Mouse (Mus musculus) midbrain, embryonic 16.5 days (tissue): ENCODE measurements around the gene Slc35e3. TPM values are rescaled to one million over a fixed set of nuclear protein-coding genes. Genes with fewer than 3 reads are reported as not detected.

Source experiments
- ATAC-seq: fragments of 200-750 bp; cut with Nextera tagmentation; 2 replicates; pipeline ENCODE4 v1.8.0; 2017; ENCODE audit warnings: moderate TSS enrichment
- H3K27ac ChIP-seq: fragments of 300-500 bp; sonication (generic); 2 replicates; pipeline ENCODE4 v1.5.1; 2014; ENCODE audit warnings: mild to moderate bottlenecking, low read length, mixed read lengths
- H3K27me3 ChIP-seq: fragments of 300-500 bp; sonication (generic); 2 replicates; pipeline ENCODE4 v1.6.1; 2014; ENCODE audit warnings: low read depth, low read length, mixed read lengths; ENCODE audit not compliant: control insufficient read depth, insufficient read depth
- H3K36me3 ChIP-seq: fragments of 300-500 bp; sonication (generic); 2 replicates; pipeline ENCODE4 v1.6.1; 2014; ENCODE audit warnings: mild to moderate bottlenecking, low read length, moderate library complexity, mixed read lengths; ENCODE audit not compliant: control insufficient read depth, insufficient read depth
- H3K4me1 ChIP-seq: fragments of 300-500 bp; sonication (generic); 2 replicates; pipeline ENCODE4 v1.6.1; 2014; ENCODE audit warnings: mild to moderate bottlenecking, low read length, mixed read lengths; ENCODE audit not compliant: control insufficient read depth, insufficient read depth
- H3K4me2 ChIP-seq: fragments of 300-500 bp; sonication (generic); 2 replicates; pipeline ENCODE4 v1.6.1; 2014; ENCODE audit warnings: mild to moderate bottlenecking, low read length, mixed read lengths
- H3K4me3 ChIP-seq: fragments of 300-500 bp; sonication (generic); 2 replicates; pipeline ENCODE4 v1.5.1; 2014; ENCODE audit warnings: low read depth, mild to moderate bottlenecking, low read length, moderate library complexity, mixed read lengths
- H3K9ac ChIP-seq: fragments of 300-500 bp; sonication (generic); 2 replicates; pipeline ENCODE4 v1.6.1; 2014; ENCODE audit warnings: low read depth, low read length, mixed read lengths
- H3K9me3 ChIP-seq: fragments of 300-500 bp; sonication (generic); replicated peaks from 2 replicates; pipeline ENCODE4 v1.6.1; 2014; ENCODE audit warnings: mild to moderate bottlenecking, low read length, mixed read lengths; ENCODE audit not compliant: control insufficient read depth, poor library complexity, severe bottlenecking
- WGBS: fragments of 180-500 bp; shearing (Covaris S2); extraction: QIAGEN DNeasy Blood & Tissue Kit; methylation state at CpG from one replicate; pipeline ENCODE4 v1.1.7; 2014; 5-methylcytosine and 5-hydroxymethylcytosine counted together
- polyA plus RNA-seq: library from polyadenylated mRNA; unstranded; fragments of >200 nt; fragmentation: Nextera tagmentation; extraction: Ambion mirVana; gene quantifications from 2 replicates; pipeline ENCODE4 v1.2.1, GENCODE M21; 2015

Gene Slc35e3
- polyA plus RNA-seq, 1 experiment from 2014 or later, result 34.8 TPM

DNA sequence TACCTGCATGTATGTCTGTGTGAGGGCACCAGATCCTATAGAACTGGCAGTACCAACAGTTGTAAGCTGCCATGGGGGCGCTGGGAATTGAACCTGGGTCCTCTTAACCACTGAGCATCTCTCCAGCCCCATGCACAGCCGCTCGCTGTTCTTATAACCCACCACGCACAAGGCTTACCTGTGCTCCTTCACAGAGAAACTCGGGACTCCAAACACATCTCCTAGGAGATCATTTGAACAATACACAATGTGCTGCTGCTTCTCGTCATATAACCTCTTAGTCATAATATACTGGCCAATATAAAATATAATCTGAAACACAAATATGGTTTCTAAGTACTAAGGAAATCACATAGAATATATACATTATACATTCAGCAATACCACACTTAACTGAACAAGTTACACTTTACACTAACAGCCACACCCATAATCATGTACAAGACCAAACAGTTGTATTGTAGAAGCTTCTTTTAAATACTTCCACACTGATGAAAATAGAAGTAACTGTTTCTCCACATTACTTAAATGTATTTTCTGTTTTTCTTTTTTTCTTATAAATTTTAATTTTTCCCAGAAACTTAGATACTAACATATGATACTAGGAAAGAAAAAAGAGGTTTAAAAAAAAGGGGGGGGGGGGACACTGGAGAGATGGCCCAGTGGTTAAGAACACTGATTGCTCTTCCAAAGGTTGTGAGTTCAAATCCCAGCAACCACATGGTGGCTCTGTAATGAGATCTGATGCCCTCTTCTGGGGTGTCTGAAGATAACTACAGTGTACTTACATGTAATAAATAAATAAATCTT is 43.9 kb downstream of the Slc35e3 start:
- Histone ChIP-seq H3K4me3 (no peak overlapping the region), H3K36me3 (peaks cover 45% of the 10 kb centered on the region), H3K9ac (no peak overlapping the region), H3K27me3 (no peaks in the 10 kb centered on the region), H3K9me3 (no peaks in the 10 kb centered on the region), H3K4me1 (no peaks in the 10 kb centered on the region), H3K27ac (no peak overlapping the region), H3K4me2 (no peak overlapping the region)
- no peak for ATAC-seq
- 95% methylated on average over 6 of the region's 6 CpGs for WGBS

DNA sequence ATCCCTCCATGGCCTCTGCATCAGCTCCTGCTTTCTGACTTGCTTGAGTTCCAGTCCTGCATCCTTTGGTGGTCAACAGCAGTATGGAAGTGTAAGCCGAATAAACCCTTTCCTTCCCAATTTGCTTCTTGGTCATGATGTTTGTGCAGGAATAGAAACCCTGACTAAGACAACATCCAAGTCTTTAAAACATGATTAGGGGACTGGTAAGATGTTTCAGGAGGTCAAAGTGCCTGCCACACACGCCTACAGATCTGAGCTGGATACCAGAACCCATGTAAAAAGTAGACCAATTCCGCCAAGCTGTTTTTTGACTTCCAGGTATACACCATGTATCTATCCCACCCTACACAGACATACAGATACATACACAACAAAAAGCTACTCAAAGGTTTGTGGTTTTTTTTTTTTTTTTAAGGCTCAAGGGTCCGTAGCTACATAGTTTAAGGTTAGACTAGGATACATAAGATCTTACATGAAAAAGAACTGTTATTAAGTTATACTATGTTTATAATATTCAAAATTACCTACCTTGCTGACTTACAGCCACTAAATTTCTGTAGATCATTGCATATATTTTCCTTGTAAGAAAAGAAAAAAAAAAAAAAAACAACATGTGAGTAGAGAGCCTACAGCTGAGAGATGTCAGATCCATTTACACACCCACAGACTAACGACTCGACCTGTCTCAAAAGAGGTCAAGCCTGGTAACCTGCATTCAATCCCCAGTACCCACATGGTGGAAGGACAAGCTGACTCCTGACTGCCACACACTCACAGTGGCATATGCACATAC is 44.9 kb downstream of the Slc35e3 start:
- ATAC-seq, result no peak
- Histone ChIP-seq H3K4me2 (no peak overlapping the region), H3K4me1 (no peaks in the 10 kb centered on the region), H3K4me3 (no peak overlapping the region), H3K36me3 (peaks cover 46% of the 10 kb centered on the region), H3K9ac (no peak overlapping the region), H3K27me3 (no peaks in the 10 kb centered on the region), H3K27ac (no peak overlapping the region), H3K9me3 (no peaks in the 10 kb centered on the region)
- WGBS, result 91% methylated on average over 6 of the region's 6 CpGs

DNA sequence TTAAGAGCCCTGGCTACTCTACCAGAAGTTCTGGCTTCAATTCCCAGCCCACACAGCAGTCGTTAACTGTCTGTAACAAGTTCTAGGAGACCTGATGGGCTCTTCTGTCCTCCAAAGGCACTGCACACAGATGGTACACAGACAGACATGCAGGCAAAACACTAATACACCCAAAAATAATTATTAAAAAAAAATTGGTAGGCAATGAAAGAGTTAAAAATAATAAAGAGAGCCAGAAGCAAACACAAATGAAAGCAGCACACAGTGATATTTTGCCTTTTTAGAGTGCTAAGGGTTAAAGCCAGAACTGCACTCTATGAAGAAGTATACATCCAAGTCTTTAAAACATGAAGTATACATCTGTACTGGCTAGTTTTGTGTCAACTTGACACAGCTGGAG is 45.7 kb downstream of the Slc35e3 start:
- ATAC-seq, result no peak

DNA sequence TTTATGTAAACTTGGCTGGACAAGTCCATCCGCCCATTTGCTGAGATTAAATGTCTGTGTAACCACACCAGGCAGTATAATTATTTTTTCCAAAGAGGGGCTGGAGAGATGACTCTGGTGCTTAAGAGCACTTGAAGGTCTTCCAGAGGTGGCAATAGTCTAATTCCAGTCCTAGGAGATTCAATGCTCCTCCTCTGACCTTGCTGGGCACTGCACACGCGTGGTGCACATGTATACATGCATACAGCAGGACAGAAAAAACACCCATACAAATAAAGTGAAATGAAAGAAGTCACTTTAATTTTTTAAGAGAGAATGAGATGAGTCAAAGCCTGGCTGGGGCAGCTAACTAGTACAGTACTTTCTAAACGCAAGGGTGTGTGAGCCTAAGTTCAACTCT is 46.3 kb downstream of the Slc35e3 start:
- Histone ChIP-seq H3K27ac (no peak overlapping the region), H3K27me3 (no peaks in the 10 kb centered on the region), H3K36me3 (peaks cover 49% of the 10 kb centered on the region), H3K4me3 (no peak overlapping the region), H3K9ac (no peak overlapping the region), H3K9me3 (no peaks in the 10 kb centered on the region), H3K4me2 (no peak overlapping the region), H3K4me1 (no peaks in the 10 kb centered on the region)
- WGBS, result 96% methylated on average over 4 of the region's 4 CpGs
- ATAC-seq, result no peak

More for the DNA sequence above, 45.7 kb downstream of the Slc35e3 start:
- H3K27me3 ChIP-seq, result no peaks in the 10 kb centered on the region
- H3K4me1 ChIP-seq, result no peaks in the 10 kb centered on the region
- no peak overlapping the region for H3K4me3 ChIP-seq
- no peaks in the 10 kb centered on the region for H3K9me3 ChIP-seq
- no peak overlapping the region for H3K27ac ChIP-seq
- 93% methylated on average over 1 of the region's 1 CpGs for WGBS
- H3K36me3 ChIP-seq, result peaks cover 51% of the 10 kb centered on the region
- no peak overlapping the region for H3K9ac ChIP-seq
- no peak overlapping the region for H3K4me2 ChIP-seq

DNA sequence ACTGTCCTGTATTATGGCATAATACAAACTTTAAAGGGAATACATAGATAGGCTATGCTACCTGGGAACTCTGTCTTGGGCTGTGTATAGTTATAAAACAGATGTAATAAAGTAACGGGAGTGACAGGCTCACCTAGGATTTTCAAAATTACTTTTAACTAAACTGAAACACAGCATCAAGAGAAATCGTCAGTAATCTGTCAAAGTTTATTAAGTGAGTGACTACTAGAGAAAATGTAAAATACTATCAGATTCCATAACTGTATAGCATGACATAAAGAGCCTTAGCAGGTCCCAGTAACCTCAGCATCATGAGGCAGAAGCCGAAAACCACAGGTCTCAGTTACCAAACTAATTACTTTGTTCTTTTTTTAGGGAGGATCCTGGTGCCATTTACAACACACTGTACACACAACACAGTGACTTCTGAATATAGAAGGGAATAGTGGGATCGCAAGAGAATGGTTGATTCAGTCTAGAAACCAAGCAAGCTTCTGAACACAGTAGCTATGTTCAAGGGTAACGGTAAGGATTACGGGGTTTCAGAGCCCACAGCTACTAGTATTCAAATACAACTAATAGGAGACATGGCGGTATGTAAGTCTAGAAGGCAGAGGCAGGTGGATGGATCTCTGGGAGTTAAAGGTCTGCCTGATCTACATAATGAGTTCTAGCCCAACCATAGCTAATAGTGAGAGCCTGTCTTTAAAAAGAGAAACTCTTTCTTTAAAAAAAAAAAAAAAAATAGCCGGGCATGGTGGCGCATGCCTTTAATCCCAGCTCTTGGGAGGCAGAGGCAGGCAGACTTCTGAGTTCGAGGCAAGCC is 47.6 kb downstream of the Slc35e3 start:
- Histone ChIP-seq H3K4me2 (no peak overlapping the region), H3K27ac (no peak overlapping the region), H3K4me1 (no peaks in the 10 kb centered on the region), H3K4me3 (no peak overlapping the region), H3K9ac (no peak overlapping the region), H3K9me3 (no peaks in the 10 kb centered on the region), H3K27me3 (no peaks in the 10 kb centered on the region), H3K36me3 (peaks cover 53% of the 10 kb centered on the region)
- 97% methylated on average over 10 of the region's 10 CpGs for WGBS
- ATAC-seq, result no peak

DNA sequence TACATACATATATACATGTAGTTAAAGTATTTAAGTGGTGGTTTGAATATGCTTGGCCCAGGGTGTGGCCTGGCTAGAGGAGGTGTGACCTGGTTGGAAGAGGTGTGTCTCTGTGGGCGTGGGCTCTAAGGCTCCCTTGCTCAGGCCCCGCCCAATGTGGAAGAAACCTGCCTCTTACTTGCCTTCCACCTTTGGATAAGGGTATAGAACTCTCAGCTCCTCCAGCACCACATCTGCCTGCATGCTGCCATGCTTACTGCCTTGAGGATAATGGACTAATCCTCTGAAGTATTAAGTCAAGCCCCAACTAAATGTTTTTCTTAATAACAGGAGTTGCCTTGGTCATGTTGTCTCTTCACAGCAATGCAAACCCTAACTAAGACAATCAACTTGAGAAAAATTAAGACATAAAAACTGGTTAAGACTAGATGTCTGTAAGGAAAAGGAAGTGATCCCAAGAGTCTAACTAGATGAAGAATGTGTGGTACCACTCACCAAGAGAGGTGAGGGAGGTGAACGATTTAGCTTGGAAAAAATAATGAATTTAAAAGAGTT is 48.5 kb downstream of the Slc35e3 start:
- H3K9me3 ChIP-seq, result no peaks in the 10 kb centered on the region
- no peak overlapping the region for H3K9ac ChIP-seq
- H3K4me3 ChIP-seq, result no peak overlapping the region
- no peak overlapping the region for H3K27ac ChIP-seq
- H3K36me3 ChIP-seq, result peaks cover 46% of the 10 kb centered on the region
- H3K27me3 ChIP-seq, result no peaks in the 10 kb centered on the region
- no peak overlapping the region for H3K4me2 ChIP-seq
- ATAC-seq, result no peak
- 96% methylated on average over 3 of the region's 3 CpGs for WGBS
- H3K4me1 ChIP-seq, result no peaks in the 10 kb centered on the region

DNA sequence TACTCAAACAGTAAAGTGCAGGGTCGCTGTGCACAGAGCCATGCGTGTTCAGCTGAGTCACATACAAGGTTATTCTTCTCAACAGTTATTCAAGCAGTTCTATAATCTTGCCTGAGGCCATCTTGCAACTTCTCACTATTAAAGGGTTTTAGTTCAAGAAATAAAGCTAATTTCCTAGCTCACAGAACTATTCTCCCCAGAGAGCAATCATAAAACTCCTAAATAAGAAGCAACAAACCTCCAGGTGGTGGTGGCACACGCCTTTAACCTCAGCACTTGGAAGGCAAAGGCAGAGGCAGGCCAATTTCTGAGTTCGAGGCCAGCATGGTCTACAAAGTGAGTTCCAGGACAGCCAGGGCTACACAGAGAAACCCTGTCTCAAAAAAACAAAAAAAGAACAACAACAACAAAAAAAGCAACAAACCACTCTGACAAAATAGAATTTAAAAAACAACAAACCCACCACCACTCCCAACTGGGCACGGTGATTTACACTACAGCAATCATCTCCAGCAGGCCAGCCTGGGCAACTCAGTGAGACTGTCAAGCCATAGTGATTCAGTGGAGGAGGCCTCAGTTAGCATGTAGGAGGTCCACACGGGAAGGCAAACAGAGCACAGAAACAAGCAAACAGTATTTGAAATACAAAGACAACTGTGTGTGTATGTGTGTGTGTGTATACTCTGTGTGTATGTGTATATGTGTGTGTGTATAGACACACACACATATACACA is 49.2 kb downstream of the Slc35e3 start:
- Histone ChIP-seq H3K27me3 (no peaks in the 10 kb centered on the region), H3K36me3 (peaks cover 50% of the 10 kb centered on the region), H3K4me1 (no peaks in the 10 kb centered on the region), H3K4me2 (no peak overlapping the region), H3K9me3 (no peaks in the 10 kb centered on the region), H3K4me3 (no peak overlapping the region), H3K27ac (no peak overlapping the region), H3K9ac (no peak overlapping the region)
- WGBS, result 93% methylated on average over 6 of the region's 6 CpGs
- ATAC-seq, result no peak
